Mouse (Mus musculus): ENCODE data around the gene Kbtbd4.

GRCm38 (mm10) chr2:90931829-90932228 is 27.3 kb downstream of the Kbtbd4 start:
- TF ChIP-seq CTCF (IDR thresholded peaks at IDR 0.05; ENCODE audit: low read depth) (no peak), EP300 (IDR thresholded peaks at IDR 0.05; ENCODE audit: low read depth) (no peak)
